Mouse (Mus musculus) kidney, embryonic 14.5 days (tissue): ENCODE measurements around the gene Tcf25. TPM values are rescaled to one million over a fixed set of nuclear protein-coding genes. Genes with fewer than 3 reads are reported as not detected.
"Not testable (repeated sequence)": the region's sequence is repeated elsewhere in the genome, so short reads cannot be mapped to it uniquely, and the experiment has no call there.

Experiments
- ATAC-seq: fragments of 200-750 bp; cut with Nextera tagmentation; 2 replicates; pipeline ENCODE4 v1.8.0; 2017; ENCODE audit warnings: moderate number of reproducible peaks, mild to moderate bottlenecking, moderate TSS enrichment, moderate library complexity; ENCODE audit not compliant: low FRiP score, low TSS enrichment
- H3K27ac ChIP-seq: fragments of 300-500 bp; sonication (generic); 2 replicates; pipeline ENCODE4 v1.5.1; 2014; ENCODE audit warnings: low read depth, mild to moderate bottlenecking, low read length, moderate library complexity, mixed read lengths
- H3K27me3 ChIP-seq: fragments of 300-500 bp; sonication (generic); 2 replicates; pipeline ENCODE4 v1.6.1; 2014; ENCODE audit warnings: mild to moderate bottlenecking, low read length; ENCODE audit not compliant: control insufficient read depth, insufficient read depth
- H3K36me3 ChIP-seq: fragments of 300-500 bp; sonication (generic); 2 replicates; pipeline ENCODE4 v1.6.1; 2014; ENCODE audit warnings: low read length, mixed read lengths; ENCODE audit not compliant: control insufficient read depth, insufficient read depth
- H3K4me1 ChIP-seq: fragments of 300-500 bp; sonication (generic); 2 replicates; pipeline ENCODE4 v1.6.1; 2014; ENCODE audit warnings: low read length, mixed read lengths; ENCODE audit not compliant: control insufficient read depth, insufficient read depth
- H3K4me2 ChIP-seq: fragments of 300-500 bp; sonication (generic); replicated peaks from 2 replicates; pipeline ENCODE4 v1.6.1; 2014; ENCODE audit warnings: low read depth, mild to moderate bottlenecking, low read length
- H3K4me3 ChIP-seq: fragments of 300-500 bp; sonication (generic); 2 replicates; pipeline ENCODE4 v1.5.1; 2014; ENCODE audit warnings: mild to moderate bottlenecking, low read length
- H3K9ac ChIP-seq: fragments of 300-500 bp; sonication (generic); 2 replicates; pipeline ENCODE4 v1.6.1; 2014; ENCODE audit warnings: low read depth, mild to moderate bottlenecking, low read length, moderate library complexity
- H3K9me3 ChIP-seq: fragments of 300-500 bp; sonication (generic); 2 replicates; pipeline ENCODE4 v1.6.1; 2016; ENCODE audit warnings: low read length; ENCODE audit not compliant: control insufficient read depth
- WGBS: fragments of 180-500 bp; shearing (Covaris S2); extraction: QIAGEN DNeasy Blood & Tissue Kit; methylation state at CpG from one replicate; pipeline ENCODE4 v1.1.7; 2014; 5-methylcytosine and 5-hydroxymethylcytosine counted together
- polyA plus RNA-seq: library from polyadenylated mRNA; unstranded; fragments of >200 nt; fragmentation: Nextera tagmentation; extraction: Ambion mirVana; gene quantifications from 2 replicates; pipeline ENCODE4 v1.2.1, GENCODE M21; 2014

The Tcf25 gene
- polyA plus RNA-seq, 1 experiment from 2014 or later = 157 TPM

GRCm38 (mm10) chr8:123410049-123410587, 36.6 kb downstream of the Tcf25 start:
- H3K27ac ChIP-seq = no peak overlapping the region; the same call in 1 of the 2 replicates
- ATAC-seq = peak; percentile 10; the same call in 1 of the 2 replicates
- H3K9ac ChIP-seq = no peak overlapping the region
- H3K36me3 ChIP-seq = no peaks in the 10 kb centered on the region
- H3K4me1 ChIP-seq = peaks cover 6% of the 10 kb centered on the region; the same call in 1 of the 2 replicates
- 59% methylated on average over 8 of the region's 8 CpGs for WGBS
- H3K9me3 ChIP-seq = no peaks in the 10 kb centered on the region
- peaks cover 45% of the 10 kb centered on the region for H3K27me3 ChIP-seq
- no peak overlapping the region for H3K4me2 ChIP-seq
- H3K4me3 ChIP-seq = no peak overlapping the region

DNA sequence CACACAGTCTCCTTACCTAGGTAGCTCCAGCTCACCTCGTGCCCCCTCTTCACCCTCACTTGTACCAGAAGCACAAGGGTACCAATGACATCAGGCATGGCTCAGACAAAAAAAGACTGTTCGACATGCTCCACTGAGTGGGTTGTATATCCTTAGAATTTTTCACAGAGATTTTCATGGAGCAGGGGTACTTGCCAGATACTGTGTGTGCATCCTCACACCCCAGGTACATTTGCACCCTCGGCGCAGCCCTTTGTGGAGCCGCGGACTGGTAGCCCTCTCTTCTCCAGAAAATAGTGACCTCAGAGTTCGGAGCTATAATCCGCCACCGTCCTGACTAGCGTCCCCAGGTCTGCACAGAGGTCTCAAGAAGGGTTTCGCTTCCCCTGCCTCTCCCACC, 37.2 kb downstream of the Tcf25 start:
- peak overlapping the region; percentile 53 for H3K4me2 ChIP-seq
- peaks cover 44% of the 10 kb centered on the region for H3K27me3 ChIP-seq
- WGBS = 9% methylated on average over 11 of the region's 11 CpGs
- H3K4me1 ChIP-seq = peaks cover 6% of the 10 kb centered on the region; the same call in 1 of the 2 replicates
- no peak for ATAC-seq
- no peak overlapping the region for H3K27ac ChIP-seq
- peak overlapping the region; percentile 32 for H3K4me3 ChIP-seq
- no peaks in the 10 kb centered on the region for H3K36me3 ChIP-seq
- no peaks in the 10 kb centered on the region for H3K9me3 ChIP-seq
- peak overlapping the region; percentile 18; the same call in 1 of the 2 replicates for H3K9ac ChIP-seq

GRCm38 (mm10) chr8:123411246-123411645, 37.7 kb downstream of the Tcf25 start, which contains the start of gene Tubb3:
Gene Tubb3, plus strand, starts transcription at chr8:123411424.
- H3K27me3 ChIP-seq = peaks cover 44% of the 10 kb centered on the region
- H3K9ac ChIP-seq = peak within 1 kb of the TSS; percentile 18; the same call in 1 of the 2 replicates

GRCm38 (mm10) chr8:123411781-123412327, 38.3 kb downstream of the Tcf25 start:
- Histone ChIP-seq H3K27me3 (peaks cover 44% of the 10 kb centered on the region), H3K4me2 (peak overlapping the region; percentile 53), H3K4me3 (peak overlapping the region; percentile 32), H3K36me3 (no peaks in the 10 kb centered on the region), H3K27ac (no peak overlapping the region), H3K9me3 (no peaks in the 10 kb centered on the region), H3K4me1 (peaks cover 6% of the 10 kb centered on the region; the same call in 1 of the 2 replicates), H3K9ac (peak overlapping the region; percentile 18; the same call in 1 of the 2 replicates)
- WGBS = 8% methylated on average over 16 of the region's 16 CpGs
- ATAC-seq = peak; percentile 29; the same call in 1 of the 2 replicates

More at GRCm38 (mm10) chr8:123411246-123411645, 37.7 kb downstream of the Tcf25 start, which contains the start of gene Tubb3:
- no peak within 1 kb of the TSS for H3K27ac ChIP-seq
- peak; percentile 80 for ATAC-seq
- H3K4me3 ChIP-seq = peak within 1 kb of the TSS; percentile 32
- H3K4me2 ChIP-seq = peak within 1 kb of the TSS; percentile 53
- H3K4me1 ChIP-seq = peaks cover 6% of the 10 kb centered on the region; the same call in 1 of the 2 replicates
- under 1% methylated on average over 27 of the region's 29 CpGs for WGBS
- H3K36me3 ChIP-seq = no peaks in the 10 kb centered on the region
- H3K9me3 ChIP-seq = no peaks in the 10 kb centered on the region

DNA sequence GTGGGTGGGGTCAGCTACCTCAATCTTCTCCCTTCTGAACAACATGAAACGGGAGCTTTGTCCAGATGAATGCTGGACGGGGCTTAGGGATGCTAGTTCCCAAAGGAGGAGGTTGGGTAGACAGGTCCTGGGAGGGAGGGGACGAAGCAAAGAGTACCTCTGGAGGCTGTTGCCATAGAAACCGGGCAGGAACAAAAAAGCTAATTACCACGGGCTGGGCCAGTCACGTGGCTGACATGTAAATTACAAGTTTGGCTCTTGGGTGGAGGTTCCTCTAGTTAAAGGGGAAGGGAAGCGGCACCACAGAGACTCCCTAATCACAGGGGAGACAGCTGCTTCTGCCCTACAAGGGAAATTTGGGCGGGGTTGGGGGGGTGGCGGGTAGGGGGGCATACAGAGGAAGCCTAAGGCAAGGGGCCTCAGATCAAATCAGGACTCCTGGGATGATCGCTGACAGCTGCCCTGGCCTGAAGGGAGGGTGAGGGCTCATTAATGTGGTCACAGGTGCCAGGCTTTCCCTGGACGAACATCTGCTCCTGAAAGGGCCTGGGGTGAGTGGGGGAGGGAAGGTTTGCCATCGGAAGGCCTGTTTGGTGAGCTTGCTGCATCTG, 39.1 kb downstream of the Tcf25 start:
- no peak overlapping the region for H3K27ac ChIP-seq
- no peaks in the 10 kb centered on the region for H3K36me3 ChIP-seq
- H3K9me3 ChIP-seq = no peaks in the 10 kb centered on the region
- no peak for ATAC-seq
- H3K4me1 ChIP-seq = peaks cover 6% of the 10 kb centered on the region; the same call in 1 of the 2 replicates
- peaks cover 44% of the 10 kb centered on the region for H3K27me3 ChIP-seq
- 1% methylated on average over 12 of the region's 12 CpGs for WGBS
- no peak overlapping the region for H3K9ac ChIP-seq
- H3K4me2 ChIP-seq = no peak overlapping the region
- H3K4me3 ChIP-seq = no peak overlapping the region

DNA sequence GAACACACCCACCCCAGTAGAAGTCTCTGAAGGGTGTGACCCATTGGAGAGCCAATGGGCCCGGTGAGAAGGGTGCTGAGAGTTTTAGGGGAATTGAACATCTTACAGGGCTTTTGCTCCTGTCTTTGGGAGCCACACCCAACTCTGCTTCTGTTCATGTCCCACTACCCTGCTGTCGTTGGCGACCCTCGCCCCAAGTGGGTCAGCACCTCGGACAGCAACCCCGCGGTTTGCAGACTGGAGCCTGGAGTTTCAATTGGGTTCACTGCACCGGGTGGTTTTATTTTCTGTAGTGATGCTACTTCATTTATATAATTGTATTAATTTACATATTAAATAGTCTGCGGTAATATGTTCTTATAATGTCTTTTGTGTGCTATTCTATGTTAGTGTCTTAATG, 40.7 kb downstream of the Tcf25 start:
- WGBS = 11% methylated on average over 9 of the region's 9 CpGs
- Histone ChIP-seq H3K36me3 (no peaks in the 10 kb centered on the region), H3K9ac (no peak overlapping the region), H3K27me3 (peaks cover 44% of the 10 kb centered on the region), H3K4me2 (no peak overlapping the region), H3K4me1 (peaks cover 6% of the 10 kb centered on the region; the same call in 1 of the 2 replicates), H3K9me3 (no peaks in the 10 kb centered on the region), H3K4me3 (no peak overlapping the region), H3K27ac (no peak overlapping the region)
- ATAC-seq = no peak

- not testable (repeated sequence) for H3K9ac ChIP-seq, H3K4me1 ChIP-seq, H3K9me3 ChIP-seq, ATAC-seq, H3K4me2 ChIP-seq, H3K36me3 ChIP-seq, H3K4me3 ChIP-seq, H3K27ac ChIP-seq
- peaks cover 40% of the 10 kb centered on the region for H3K27me3 ChIP-seq
- WGBS = 79% methylated on average over 5 of the region's 5 CpGs
Measured at GRCm38 (mm10) chr8:123414997-123415696, 41.6 kb downstream of the Tcf25 start.

DNA sequence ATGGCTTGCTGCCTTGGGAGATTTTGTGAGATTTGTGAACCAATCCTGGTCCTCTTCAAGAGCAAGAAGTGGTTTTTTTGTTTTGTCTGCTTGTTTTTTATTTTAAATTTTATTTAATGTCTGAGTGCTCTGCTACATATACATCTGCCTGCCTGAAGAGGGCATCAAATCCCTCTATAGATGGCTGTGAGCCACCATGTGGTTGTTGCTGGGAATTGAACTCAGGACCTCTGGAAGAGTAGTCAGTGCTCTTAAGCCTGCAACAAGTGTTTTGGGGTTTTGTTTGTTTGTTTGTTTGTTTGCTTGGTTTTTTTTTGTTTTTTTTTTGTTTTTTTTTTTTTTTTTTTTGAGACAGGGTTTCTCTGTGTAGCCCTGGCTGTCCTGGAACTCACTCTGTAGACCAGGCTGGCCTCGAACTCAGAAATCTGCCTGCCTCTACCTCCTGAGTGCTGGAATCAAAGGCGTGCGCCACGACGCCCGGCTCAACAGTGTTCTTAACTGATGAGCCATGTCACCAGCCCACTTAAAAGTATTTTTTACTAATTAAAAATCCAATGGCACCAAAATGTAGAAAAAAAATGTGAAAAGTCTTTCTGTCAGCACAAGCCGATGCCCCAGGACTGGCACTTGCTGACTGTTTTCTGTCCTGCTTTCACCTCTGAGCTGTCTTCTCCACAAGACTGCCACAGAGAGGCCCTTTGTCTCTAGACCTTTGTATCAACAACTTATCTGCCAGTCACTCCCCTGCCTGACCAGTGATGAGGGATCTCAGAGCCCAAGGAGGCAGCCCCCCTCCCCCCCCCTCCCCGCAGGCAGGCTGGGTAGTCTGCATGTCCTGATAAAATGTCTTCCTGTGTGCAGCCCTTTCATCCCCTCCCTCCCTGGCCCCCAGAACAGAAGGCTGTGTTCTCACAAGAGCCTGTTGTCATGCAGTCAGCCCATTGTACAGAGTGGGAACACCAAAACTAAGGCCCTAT, 42.7 kb downstream of the Tcf25 start:
- Histone ChIP-seq H3K4me2 (no peak overlapping the region), H3K9me3 (no peaks in the 10 kb centered on the region)

More for the DNA sequence above, 42.7 kb downstream of the Tcf25 start:
- Histone ChIP-seq H3K27me3 (peaks cover 29% of the 10 kb centered on the region), H3K9ac (no peak overlapping the region), H3K36me3 (no peaks in the 10 kb centered on the region), H3K4me1 (no peaks in the 10 kb centered on the region; the same call in 1 of the 2 replicates), H3K27ac (no peak overlapping the region), H3K4me3 (no peak overlapping the region)
- 88% methylated on average over 8 of the region's 8 CpGs for WGBS
- ATAC-seq = no peak
